Mouse (Mus musculus) myocyte (in vitro differentiated cells): Measurements from ENCODE around the gene Tbc1d2. TPM values are rescaled to one million over a fixed set of nuclear protein-coding genes. Genes with fewer than 3 reads are reported as not detected.
"Not testable (repeated sequence)": the region's sequence is repeated elsewhere in the genome, so short reads cannot be mapped to it uniquely, and the experiment has no call there.

Experiments
- H3K27me3 ChIP-seq: one replicate; pipeline ENCODE4 v1.6.1; 2011; ENCODE audit not compliant: control insufficient read depth, insufficient read depth, insufficient read length
- H3K36me3 ChIP-seq: one replicate; pipeline ENCODE4 v1.6.1; 2011; ENCODE audit not compliant: control insufficient read depth, insufficient read depth
- H3K4me2 ChIP-seq: one replicate; pipeline ENCODE4 v1.6.1; 2011; ENCODE audit warnings: low read depth, control low read depth
- H3K4me3 ChIP-seq: one replicate; pipeline ENCODE4 v1.5.1; 2011; ENCODE audit warnings: mild to moderate bottlenecking, control low read depth, moderate library complexity
- H3K79me2 ChIP-seq: one replicate; pipeline ENCODE4 v1.6.1; 2011; ENCODE audit not compliant: control insufficient read depth, insufficient read depth
- H3ac ChIP-seq: one replicate; pipeline ENCODE4 v1.6.1; 2011; ENCODE audit not compliant: control insufficient read depth, insufficient read length
- CEBPB ChIP-seq: IDR thresholded peaks from 2 replicates; pipeline ENCODE4 v1.6.1; 2011; ENCODE audit warnings: mild to moderate bottlenecking, moderate library complexity; ENCODE audit not compliant: poor library complexity, insufficient read depth, severe bottlenecking
- E2F4 ChIP-seq: IDR thresholded peaks from one replicate; pipeline ENCODE4 v1.6.1; 2011; ENCODE audit warnings: mild to moderate bottlenecking, control low read depth, moderate library complexity; ENCODE audit not compliant: insufficient read depth
- MAX ChIP-seq: IDR thresholded peaks from one replicate; pipeline ENCODE4 v1.6.1; 2011; ENCODE audit warnings: low read depth, mild to moderate bottlenecking, control low read depth
- MYOD1 ChIP-seq, 3 experiments: IDR thresholded peaks; one replicate each; pipeline ENCODE4 v1.6.1; 2011; ENCODE audit warnings: control low read depth in 2 of 3, low read depth in 2 of 3, mild to moderate bottlenecking in 2 of 3, moderate library complexity in 1 of 3; ENCODE audit not compliant: insufficient read length in 2 of 3, control insufficient read depth in 1 of 3
- MYOG ChIP-seq, 3 experiments: IDR thresholded peaks; one replicate each; pipeline ENCODE4 v1.6.1; 2011; ENCODE audit warnings: control low read depth in 2 of 3, low read depth in 2 of 3, mild to moderate bottlenecking in 2 of 3; ENCODE audit not compliant: insufficient read length in 2 of 3, control insufficient read depth in 1 of 3, insufficient read depth in 1 of 3
- POLR2A ChIP-seq: IDR thresholded peaks from one replicate; pipeline ENCODE4 v1.6.1; 2011; ENCODE audit warnings: low read depth, mild to moderate bottlenecking, control low read depth, moderate library complexity; ENCODE audit not compliant: insufficient read length
- POLR2AphosphoS2 ChIP-seq: IDR thresholded peaks from one replicate; pipeline ENCODE4 v1.6.1; 2011; ENCODE audit warnings: low read depth, control low read depth; ENCODE audit not compliant: insufficient read length
- REST ChIP-seq: IDR thresholded peaks from one replicate; pipeline ENCODE4 v1.6.1; 2011; ENCODE audit warnings: mild to moderate bottlenecking, control low read depth, moderate library complexity; ENCODE audit not compliant: insufficient read depth, insufficient read length
- SRF ChIP-seq: IDR thresholded peaks from one replicate; pipeline ENCODE4 v1.6.1; 2011; ENCODE audit warnings: low read depth; ENCODE audit not compliant: control insufficient read depth, insufficient read length
- TCF12 ChIP-seq: IDR thresholded peaks from one replicate; pipeline ENCODE4 v1.6.1; 2011; ENCODE audit warnings: mild to moderate bottlenecking, control low read depth; ENCODE audit not compliant: poor library complexity, insufficient read depth, severe bottlenecking
- TCF3 ChIP-seq: IDR thresholded peaks from one replicate; pipeline ENCODE4 v1.6.1; 2011; ENCODE audit warnings: low read depth, control low read depth; ENCODE audit not compliant: insufficient read length
- USF1 ChIP-seq: IDR thresholded peaks from one replicate; pipeline ENCODE4 v1.6.1; 2011; ENCODE audit warnings: low read depth, mild to moderate bottlenecking, control low read depth, moderate library complexity
- polyA plus RNA-seq: library from polyadenylated mRNA; unstranded; fragments of >200 nt; fragmentation: generic; extraction: Trizol; gene quantifications from one replicate; pipeline ENCODE4 v1.2.1, GENCODE M21; 2012; ENCODE audit warnings: missing spikeins

Tbc1d2 gene
- polyA plus RNA-seq, 1 experiment: 0.20 TPM

GRCm38 (mm10) chr4:46641283-46641682 lies 8.7 kb downstream of the Tbc1d2 start:
- Histone ChIP-seq H3K27me3 (no peaks in the 10 kb centered on the region), H3K4me3 (no peak overlapping the region), H3K4me2 (no peak overlapping the region), H3ac (no peak overlapping the region), H3K36me3 (no peaks in the 10 kb centered on the region), H3K79me2 (no peaks in the 10 kb centered on the region)
- no peak for TF ChIP-seq SRF
- no peak for TF ChIP-seq POLR2A
- TF ChIP-seq MAX: no peak
- no peak for TF ChIP-seq MYOG (IDR thresholded peaks at IDR 0.05; ENCODE audit: control insufficient read depth in 1 of 3, insufficient read depth in 1 of 3, insufficient read length in 2 of 3, low read depth in 2 of 3)
- no peak for TF ChIP-seq USF1
- no peak for TF ChIP-seq CEBPB
- no peak for TF ChIP-seq REST
- no peak for TF ChIP-seq TCF12
- no peak for TF ChIP-seq POLR2AphosphoS2
- no peak for TF ChIP-seq MYOD1 (IDR thresholded peaks at IDR 0.05; ENCODE audit: control insufficient read depth in 1 of 3, insufficient read length in 2 of 3, low read depth in 2 of 3)
- no peak for TF ChIP-seq TCF3
- no peak for TF ChIP-seq E2F4

GRCm38 (mm10) chr4:46639866-46640265 lies 10.1 kb downstream of the Tbc1d2 start:
- no peak overlapping the region for H3K4me3 ChIP-seq
- H3K79me2 ChIP-seq: no peaks in the 10 kb centered on the region
- no peak for TF ChIP-seq USF1
- no peak for TF ChIP-seq TCF3
- no peak for TF ChIP-seq MAX
- TF ChIP-seq REST: no peak
- no peak for TF ChIP-seq MYOG (IDR thresholded peaks at IDR 0.05; ENCODE audit: control insufficient read depth in 1 of 3, insufficient read depth in 1 of 3, insufficient read length in 2 of 3, low read depth in 2 of 3)
- TF ChIP-seq POLR2AphosphoS2: no peak
- TF ChIP-seq SRF: no peak
- TF ChIP-seq TCF12: no peak
- TF ChIP-seq CEBPB: no peak
- no peak for TF ChIP-seq E2F4
- no peak for TF ChIP-seq MYOD1 (IDR thresholded peaks at IDR 0.05; ENCODE audit: control insufficient read depth in 1 of 3, insufficient read length in 2 of 3, low read depth in 2 of 3)
- TF ChIP-seq POLR2A: no peak
- no peak overlapping the region for H3K4me2 ChIP-seq
- no peaks in the 10 kb centered on the region for H3K36me3 ChIP-seq
- no peak overlapping the region for H3ac ChIP-seq
- no peaks in the 10 kb centered on the region for H3K27me3 ChIP-seq

GRCm38 (mm10) chr4:46637250-46637649 lies 12.8 kb downstream of the Tbc1d2 start:
- H3K4me3 ChIP-seq, H3K36me3 ChIP-seq, H3K27me3 ChIP-seq, H3ac ChIP-seq, H3K4me2 ChIP-seq, H3K79me2 ChIP-seq: not testable (repeated sequence)

- H3K27me3 ChIP-seq: no peaks in the 10 kb centered on the region
- TF ChIP-seq REST (no peak), USF1 (no peak), E2F4 (no peak), TCF12 (no peak), POLR2AphosphoS2 (no peak), MYOD1 (IDR thresholded peaks at IDR 0.05; ENCODE audit: control insufficient read depth in 1 of 3, insufficient read length in 2 of 3, low read depth in 2 of 3) (no peak), TCF3 (no peak), CEBPB (no peak), MAX (no peak), SRF (no peak), MYOG (IDR thresholded peaks at IDR 0.05; ENCODE audit: control insufficient read depth in 1 of 3, insufficient read depth in 1 of 3, insufficient read length in 2 of 3, low read depth in 2 of 3) (no peak), POLR2A (no peak)
- no peak overlapping the region for H3ac ChIP-seq
These were observed 14.1 kb downstream of the Tbc1d2 start for GRCm38 (mm10) chr4:46635702-46636430.

GRCm38 (mm10) chr4:46634881-46635280 lies 15.1 kb downstream of the Tbc1d2 start:
- no peaks in the 10 kb centered on the region for H3K27me3 ChIP-seq
- H3K4me3 ChIP-seq: no peak overlapping the region
- TF ChIP-seq MYOD1 (IDR thresholded peaks at IDR 0.05; ENCODE audit: control insufficient read depth in 1 of 3, insufficient read length in 2 of 3, low read depth in 2 of 3) (no peak), USF1 (no peak)
- H3K4me2 ChIP-seq: no peak overlapping the region
- no peak overlapping the region for H3ac ChIP-seq
- no peaks in the 10 kb centered on the region for H3K79me2 ChIP-seq
- H3K36me3 ChIP-seq: no peaks in the 10 kb centered on the region

More at GRCm38 (mm10) chr4:46635702-46636430, 14.1 kb downstream of the Tbc1d2 start:
- Histone ChIP-seq H3K79me2 (no peaks in the 10 kb centered on the region), H3K4me3 (no peak overlapping the region), H3K4me2 (no peak overlapping the region), H3K36me3 (no peaks in the 10 kb centered on the region)

GRCm38 (mm10) chr4:46633565-46633964 lies 16.4 kb downstream of the Tbc1d2 start:
- not testable (repeated sequence) for H3ac ChIP-seq, H3K27me3 ChIP-seq, H3K79me2 ChIP-seq, H3K4me2 ChIP-seq, H3K36me3 ChIP-seq, H3K4me3 ChIP-seq
